Mouse (Mus musculus) CD4-positive helper T cell, adult 2 months (primary cell): Measurements from ENCODE around the gene Gm49393.
"Not testable (repeated sequence)": the region's sequence is repeated elsewhere in the genome, so short reads cannot be mapped to it uniquely, and the experiment has no call there.

ENCODE experiments used
- DNase-seq: peaks from one replicate; pipeline ENCODE4 v3.0.0-alpha.2; 2012; ENCODE audit warnings: low read depth, missing footprints, low spot score

The Gm49393 gene

GRCm38 (mm10) chr13:60935490-60935889 is at the start of gene Gm49393:
TSS of gene Gm49393 (minus strand) at chr13:60935590.
- not testable (repeated sequence) for DNase-seq

GRCm38 (mm10) chr13:60972319-60972718 is 36.9 kb upstream of the Gm49393 start:
- DNase-seq = not testable (repeated sequence)

GRCm38 (mm10) chr13:60963985-60964384 is 28.6 kb upstream of the Gm49393 start:
- not testable (repeated sequence) for DNase-seq

GRCm38 (mm10) chr13:60961706-60962105 is 26.3 kb upstream of the Gm49393 start:
- no peak for DNase-seq

- DNase-seq = not testable (repeated sequence)
These were observed 6.5 kb upstream of the Gm49393 start, which contains the start of gene Tpbpa for GRCm38 (mm10) chr13:60941884-60942283. TSS of gene Tpbpa (minus strand) at chr13:60941984.

- peak; percentile 69 for DNase-seq
These were observed 1.1 kb upstream of the Gm49393 start, which contains the start of the genes Gm49391 and Ctla2a for GRCm38 (mm10) chr13:60936500-60936901. TSS of gene Gm49391 (minus strand) at chr13:60936571. TSS of gene Ctla2a (minus strand) at chr13:60936625.

GRCm38 (mm10) chr13:60904780-60905179 is 30.6 kb downstream of the Gm49393 start, which contains the start of gene Tpbpb:
TSS of gene Tpbpb (minus strand) at chr13:60904880.
- not testable (repeated sequence) for DNase-seq

- peak; percentile 58 for DNase-seq
These were observed 38.1 kb downstream of the Gm49393 start, which contains the start of gene Ctla2b for GRCm38 (mm10) chr13:60897328-60897727. TSS of gene Ctla2b (minus strand) at chr13:60897447.

- DNase-seq = not testable (repeated sequence)
These were observed 38.6 kb downstream of the Gm49393 start, which contains the start of gene Gm49392 for GRCm38 (mm10) chr13:60896794-60897193. TSS of gene Gm49392 (minus strand) at chr13:60896894.

GRCm38 (mm10) chr13:60895406-60896160 is 39.8 kb downstream of the Gm49393 start:
- DNase-seq = no peak

- DNase-seq = no peak
These were observed 43.1 kb downstream of the Gm49393 start for GRCm38 (mm10) chr13:60892301-60892700.

- DNase-seq = no peak
These were observed 71.1 kb downstream of the Gm49393 start, which contains the start of gene 4930486L24Rik for GRCm38 (mm10) chr13:60864281-60864680. TSS of gene 4930486L24Rik (minus strand) at chr13:60864475.

GRCm38 (mm10) chr13:60848241-60849120 is 86.9 kb downstream of the Gm49393 start:
- DNase-seq = peak; percentile 79

- no peak for DNase-seq
These were observed 92.2 kb downstream of the Gm49393 start for GRCm38 (mm10) chr13:60843153-60843552.

- peak; percentile 18 for DNase-seq
These were observed 92.7 kb downstream of the Gm49393 start for GRCm38 (mm10) chr13:60842703-60843102.

GRCm38 (mm10) chr13:60839353-60839902 is 96.0 kb downstream of the Gm49393 start:
- peak; percentile 41 for DNase-seq

GRCm38 (mm10) chr13:60826052-60826451 is 109.3 kb downstream of the Gm49393 start:
- DNase-seq = peak; percentile 66

- DNase-seq = no peak
These were observed 114.8 kb downstream of the Gm49393 start for GRCm38 (mm10) chr13:60820486-60821175.

GRCm38 (mm10) chr13:60819469-60819868 is 115.9 kb downstream of the Gm49393 start:
- peak; percentile 9 for DNase-seq

- DNase-seq = no peak
These were observed 121.7 kb downstream of the Gm49393 start for GRCm38 (mm10) chr13:60813722-60814121.

GRCm38 (mm10) chr13:60812768-60813167 is 122.6 kb downstream of the Gm49393 start:
- no peak for DNase-seq
